Mouse (Mus musculus): ENCODE measurements around the gene Ppp2r5a.
A peak's percentile ranks its signal among the peaks of the same experiment; 100 is the strongest.
"Not testable (repeated sequence)": the region's sequence is repeated elsewhere in the genome, so short reads cannot be mapped to it uniquely, and the experiment has no call there.

Gene Ppp2r5a

DNA sequence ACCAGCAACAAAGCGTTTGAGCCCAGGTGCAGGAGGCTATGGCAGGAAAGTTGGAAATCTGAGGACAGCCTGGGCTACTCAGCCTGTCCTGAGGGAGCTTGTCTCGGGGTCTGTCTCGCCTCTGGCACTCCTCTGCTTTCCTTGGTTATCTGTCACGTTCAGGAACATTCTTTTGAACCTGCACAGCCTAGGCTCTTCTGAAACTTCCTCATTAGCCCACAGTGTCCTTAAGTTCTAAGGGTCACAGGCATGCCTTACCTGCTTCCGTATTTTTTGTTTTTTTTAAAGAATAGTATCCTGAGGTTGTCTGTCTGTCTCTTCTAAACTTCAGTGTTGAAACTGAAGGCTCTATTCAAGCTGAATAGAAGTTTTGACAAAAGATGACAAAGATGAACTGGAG is at the start of gene Ppp2r5a:
Gene Ppp2r5a (minus strand): TSS at position 199 of the 400 bp plus-strand sequence.
- DNase-seq: no peak

DNA sequence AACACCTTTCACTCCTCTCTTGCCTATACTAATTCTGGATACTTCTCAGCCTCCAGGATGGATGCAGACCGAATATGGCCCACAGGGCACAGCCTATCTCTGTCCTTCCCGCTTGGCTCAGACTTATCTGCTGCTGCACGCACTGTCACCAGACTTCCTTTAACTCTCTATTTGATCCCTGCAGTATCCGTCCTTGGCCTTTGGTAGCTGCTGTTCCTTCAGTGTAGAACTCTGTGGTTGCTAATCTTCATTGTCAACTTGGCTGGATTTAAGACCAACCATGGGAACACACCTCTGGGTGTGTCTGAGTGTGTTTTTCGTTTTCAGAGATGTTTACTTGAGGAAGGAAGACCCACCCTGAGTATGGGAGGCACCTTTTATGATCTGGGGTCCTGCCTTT is 47.5 kb upstream of the Ppp2r5a start:
- no peak for DNase-seq

DNA sequence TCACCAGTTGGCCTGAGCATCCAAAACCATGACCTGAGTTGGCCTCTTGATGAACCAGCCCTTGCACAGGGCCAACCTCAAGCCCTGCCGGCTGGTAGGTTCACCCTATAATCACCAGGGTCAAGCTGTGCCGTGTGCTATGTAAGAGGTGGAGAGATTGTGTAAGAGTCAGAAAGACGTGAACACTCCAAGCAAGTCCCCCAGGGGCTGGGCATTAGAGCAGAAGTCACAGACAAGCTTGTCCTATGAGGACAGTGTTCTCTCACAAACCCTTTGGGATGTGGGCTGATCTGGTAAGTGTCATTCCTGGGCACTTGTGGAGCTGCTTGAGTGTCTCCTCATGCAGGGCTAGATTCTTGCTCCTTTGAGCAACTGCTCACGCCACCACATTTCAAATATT is 46.5 kb upstream of the Ppp2r5a start:
- DNase-seq: no peak

DNA sequence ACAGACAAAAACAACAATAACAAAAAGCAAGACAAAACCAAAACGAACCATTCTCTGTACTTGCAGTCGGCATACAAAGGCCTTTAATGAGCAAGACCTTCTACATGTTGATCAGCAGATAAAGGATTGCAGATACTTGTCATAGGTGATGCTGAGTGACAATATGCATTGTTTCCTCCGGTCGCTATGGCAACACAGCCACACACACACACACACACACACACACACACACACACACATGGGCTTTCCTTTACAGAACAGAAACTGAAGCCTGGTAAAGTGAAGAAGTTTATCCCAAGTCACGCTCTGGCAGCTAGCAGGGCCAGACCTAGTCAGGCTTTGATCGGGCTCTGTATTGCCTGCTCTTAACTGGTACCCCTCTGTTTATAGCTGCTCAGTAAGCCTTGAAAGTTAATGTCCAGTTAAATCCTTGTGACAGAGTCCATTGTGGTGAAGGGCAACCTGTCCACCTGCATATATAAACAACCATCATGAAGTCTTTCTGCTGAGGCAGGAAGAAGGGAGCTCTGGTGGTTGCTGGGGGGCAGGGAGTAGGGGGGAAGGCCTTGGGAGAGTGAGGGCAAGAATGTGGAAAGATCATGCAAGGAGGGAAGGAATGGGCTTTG is 44.4 kb upstream of the Ppp2r5a start:
- no peak for DNase-seq

DNA sequence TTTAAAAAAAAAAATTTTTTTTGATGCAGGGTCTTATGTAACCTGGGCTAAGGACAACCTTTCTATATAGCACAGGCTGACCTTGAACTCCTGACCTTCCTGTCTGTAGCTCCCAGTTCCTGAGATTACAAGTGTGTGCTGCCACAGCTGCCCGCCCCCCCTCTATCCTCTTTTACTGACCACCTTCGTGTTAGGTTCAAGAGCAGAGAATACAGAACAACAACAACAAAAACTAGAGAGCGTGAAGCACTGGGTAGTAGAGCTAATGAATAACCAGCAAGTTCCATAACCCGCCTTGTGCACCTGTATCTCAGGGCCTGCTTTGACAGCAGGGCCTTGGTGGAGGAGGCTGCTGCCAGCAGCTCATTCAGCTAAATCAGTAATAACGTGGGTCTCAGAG is 43.2 kb upstream of the Ppp2r5a start:
- no peak for DNase-seq

DNA sequence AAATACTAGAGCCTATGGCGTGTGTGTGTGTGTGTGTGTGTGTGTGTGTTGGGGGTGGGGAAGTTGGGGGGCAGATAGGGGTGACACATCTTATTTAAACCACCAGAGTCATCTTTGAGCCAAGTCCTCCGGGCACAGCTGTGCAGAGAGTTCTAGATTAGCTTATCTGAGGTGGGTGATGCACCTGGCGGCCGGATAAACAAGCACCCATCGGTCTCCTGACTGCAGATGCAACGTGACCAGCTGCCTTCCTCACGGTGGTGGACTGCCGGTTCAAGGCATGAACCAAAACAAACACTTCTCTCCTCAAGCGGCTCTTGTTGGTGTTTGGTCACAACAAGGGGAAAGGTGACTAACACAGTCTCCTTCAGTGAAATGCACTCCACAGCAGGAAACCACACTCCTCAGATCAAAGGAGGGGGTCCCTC is 42.8 kb upstream of the Ppp2r5a start:
- no peak for DNase-seq

DNA sequence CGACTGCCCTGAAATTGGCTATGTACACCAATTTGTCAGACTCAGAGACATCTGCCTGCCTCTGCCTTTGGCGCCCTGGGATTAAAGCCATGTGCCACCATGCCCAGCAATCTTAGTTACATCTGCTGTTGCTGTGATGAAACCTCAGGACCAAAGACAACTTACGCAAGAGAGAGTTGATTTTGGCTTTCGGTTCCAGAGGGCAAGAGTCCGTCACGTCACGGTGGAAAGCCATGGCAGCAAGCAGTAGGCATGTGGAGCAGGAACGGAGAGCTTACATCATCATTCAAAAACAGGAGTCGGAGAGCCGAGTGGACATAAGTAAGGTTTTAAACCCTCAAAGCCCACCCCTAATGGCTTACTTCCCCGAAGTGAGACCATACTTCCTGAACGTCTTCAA is 42.3 kb upstream of the Ppp2r5a start:
- no peak for DNase-seq

DNA sequence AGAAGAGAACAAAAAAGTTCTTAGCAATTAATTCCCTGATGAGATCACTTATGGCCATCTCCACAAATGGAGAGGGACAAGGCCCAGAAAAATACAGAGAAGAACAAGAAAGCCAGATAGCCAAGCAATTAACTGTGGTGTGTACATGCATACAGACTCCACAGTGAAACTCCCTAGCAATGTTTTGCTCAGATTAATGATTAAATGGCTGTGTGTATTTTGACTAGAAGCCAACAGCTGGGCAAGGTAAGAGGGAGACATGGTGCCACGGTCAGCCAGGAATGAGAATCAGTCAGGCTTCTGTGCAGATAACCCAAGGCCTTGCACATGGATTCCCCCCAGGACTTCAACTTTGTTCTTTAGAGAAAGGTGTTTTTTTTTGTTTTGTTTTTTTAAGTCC is 41.4 kb upstream of the Ppp2r5a start:
- no peak for DNase-seq

DNA sequence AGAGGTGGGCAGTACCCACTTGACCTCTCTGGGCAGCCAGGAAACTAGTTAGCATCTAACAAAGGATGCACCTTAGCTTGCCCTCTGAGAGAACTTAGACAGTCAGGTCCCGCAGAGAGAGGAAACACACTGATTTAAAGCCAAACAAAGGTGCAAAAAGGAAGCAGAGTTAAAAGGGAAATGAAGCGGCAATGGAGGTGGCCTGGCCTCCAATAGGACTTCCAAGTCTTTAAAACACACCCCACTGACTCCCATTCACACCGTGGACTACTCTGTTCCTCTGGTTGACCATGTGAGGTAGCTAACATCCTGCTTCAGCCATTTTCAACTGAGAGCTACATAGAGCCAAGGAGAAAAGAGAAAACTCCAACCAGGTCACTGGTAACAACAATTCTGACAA is 35.9 kb upstream of the Ppp2r5a start:
- DNase-seq: no peak

DNA sequence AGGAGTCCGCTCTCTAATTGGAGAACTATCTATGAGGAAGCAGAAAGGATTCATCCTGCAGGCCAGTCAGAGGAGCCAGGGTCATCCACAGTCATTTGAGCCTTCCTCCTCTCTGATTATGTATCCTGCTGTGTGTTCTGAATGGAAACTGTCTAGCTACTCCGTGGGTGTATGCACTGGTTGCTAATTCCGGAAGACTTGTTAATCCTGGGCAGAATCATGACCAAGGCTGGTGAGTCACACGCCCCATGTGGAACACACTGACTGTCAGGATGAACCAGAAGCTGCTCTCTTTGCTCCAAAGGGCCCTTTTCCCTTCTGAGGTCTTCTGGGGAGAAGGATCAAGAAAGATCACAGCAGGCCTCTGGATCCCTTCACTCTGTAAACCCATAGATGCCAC is 35.5 kb upstream of the Ppp2r5a start:
- no peak for DNase-seq

DNA sequence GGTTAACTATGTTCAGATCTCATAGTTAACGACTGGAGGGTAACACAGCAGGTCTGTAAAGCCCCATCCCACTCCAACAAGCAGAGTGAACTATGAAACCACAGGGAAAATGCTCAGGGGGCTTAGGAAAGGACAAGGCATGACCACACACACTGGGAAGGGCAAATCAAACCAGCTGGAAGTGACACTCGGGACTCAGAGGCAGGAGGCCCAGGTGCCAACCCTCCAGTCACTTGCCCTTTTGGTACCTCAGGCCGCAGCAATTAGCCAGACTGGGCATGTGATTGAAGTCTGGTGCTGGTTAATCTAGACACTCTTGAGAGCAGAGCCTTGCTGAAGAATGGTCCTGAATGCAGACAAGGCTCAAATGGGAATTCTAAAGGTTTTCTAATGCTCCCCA is 33.6 kb upstream of the Ppp2r5a start:
- no peak for DNase-seq

DNA sequence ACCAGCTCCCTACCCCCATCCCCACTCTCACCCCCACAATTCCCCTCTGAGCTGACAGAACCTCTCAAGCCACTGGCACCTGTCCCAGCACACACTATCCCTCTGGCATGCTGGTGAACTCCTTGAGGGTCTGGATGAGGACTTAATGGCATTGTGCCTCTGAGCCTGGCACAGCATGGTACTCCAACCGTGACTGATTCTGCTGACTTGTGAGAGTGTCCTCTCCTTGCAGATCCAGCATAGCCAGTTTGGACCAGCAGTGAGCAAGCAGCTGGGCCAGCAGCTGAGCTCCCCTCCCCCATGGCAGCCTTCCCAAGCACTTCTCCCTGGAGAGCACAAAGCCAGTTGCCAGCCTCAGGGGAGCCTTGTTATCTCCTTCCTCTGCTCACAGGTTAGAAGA is 32.3 kb upstream of the Ppp2r5a start:
- DNase-seq: peak; percentile 67 to 69

DNA sequence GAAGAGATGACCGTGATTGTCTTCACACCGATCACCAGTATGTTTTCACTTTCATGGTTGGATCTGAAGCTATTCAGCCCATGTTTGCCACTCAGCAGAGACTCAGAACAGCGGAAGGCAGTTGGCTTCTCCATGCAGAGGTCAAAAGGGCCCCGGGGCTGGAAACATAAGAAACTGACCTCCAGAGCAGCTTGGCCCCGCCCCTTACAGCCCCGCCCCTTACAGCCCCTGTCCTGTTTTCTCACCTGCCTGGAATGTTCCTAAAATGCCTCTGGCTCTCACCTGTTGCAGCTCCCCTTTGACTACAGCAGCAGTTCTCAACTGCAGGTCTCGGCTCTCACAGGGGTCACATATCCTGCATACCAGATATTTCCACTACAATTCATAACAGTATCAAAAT is 29.5 kb upstream of the Ppp2r5a start:
- no peak for DNase-seq

DNA sequence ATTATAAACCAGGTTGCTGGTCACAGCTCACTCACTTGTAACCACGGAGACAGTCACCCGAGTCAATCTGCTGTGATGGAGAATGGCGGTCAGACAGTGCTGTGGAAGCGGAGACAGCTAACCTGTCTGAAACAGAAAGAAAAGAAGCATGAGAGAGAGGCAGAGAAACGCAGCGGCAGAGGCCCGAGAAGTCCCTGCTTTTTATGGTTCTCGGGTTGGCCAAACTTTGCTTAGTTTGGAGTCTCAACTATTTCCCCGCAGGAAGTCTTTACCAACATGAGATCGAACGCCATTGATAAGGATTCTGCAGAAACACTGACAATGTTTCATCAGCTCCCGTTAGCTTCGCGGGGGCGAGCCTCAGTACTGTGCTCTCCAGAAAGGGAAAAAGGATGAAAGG is 29.0 kb upstream of the Ppp2r5a start:
- no peak for DNase-seq

DNA sequence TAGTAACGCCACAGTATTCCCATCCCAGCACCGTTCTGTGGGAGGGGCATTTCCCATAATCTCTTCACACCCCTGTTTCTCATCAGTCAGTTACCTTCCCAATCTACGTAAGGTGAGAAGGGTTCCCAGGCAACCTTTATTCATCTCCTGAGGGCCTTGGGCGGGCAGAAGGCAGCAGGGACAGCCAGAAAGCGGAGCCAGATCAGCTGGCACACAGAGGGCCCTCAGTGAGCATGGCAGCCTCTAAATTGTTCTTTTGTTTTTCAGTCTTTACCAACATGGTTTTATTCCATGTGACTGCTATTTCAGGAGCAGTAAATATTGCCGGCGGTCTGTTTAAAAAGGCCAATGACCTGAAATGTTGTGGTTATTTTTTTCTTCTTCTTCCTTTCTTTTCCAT is 27.0 kb upstream of the Ppp2r5a start:
- peak; percentile 37 to 44 for DNase-seq

DNA sequence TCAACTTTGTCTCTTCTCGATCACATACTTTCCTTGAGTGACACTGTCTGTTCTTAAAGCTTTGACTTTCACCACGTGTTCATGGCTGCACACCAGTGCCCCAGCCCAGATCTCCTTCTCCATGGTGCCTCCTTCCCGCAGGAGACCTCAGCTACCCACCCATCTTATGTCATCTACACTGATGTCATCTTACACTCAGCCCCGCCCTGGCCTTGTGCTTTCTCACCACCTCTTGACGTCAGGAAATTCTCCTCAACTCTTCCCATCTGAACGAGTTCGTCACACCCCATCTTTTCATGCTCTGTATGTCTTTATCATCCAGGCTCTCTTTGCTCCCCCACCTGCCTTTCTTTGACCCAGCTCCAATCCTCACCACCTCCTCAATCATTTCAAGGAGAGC is 22.8 kb upstream of the Ppp2r5a start:
- no peak for DNase-seq

DNA sequence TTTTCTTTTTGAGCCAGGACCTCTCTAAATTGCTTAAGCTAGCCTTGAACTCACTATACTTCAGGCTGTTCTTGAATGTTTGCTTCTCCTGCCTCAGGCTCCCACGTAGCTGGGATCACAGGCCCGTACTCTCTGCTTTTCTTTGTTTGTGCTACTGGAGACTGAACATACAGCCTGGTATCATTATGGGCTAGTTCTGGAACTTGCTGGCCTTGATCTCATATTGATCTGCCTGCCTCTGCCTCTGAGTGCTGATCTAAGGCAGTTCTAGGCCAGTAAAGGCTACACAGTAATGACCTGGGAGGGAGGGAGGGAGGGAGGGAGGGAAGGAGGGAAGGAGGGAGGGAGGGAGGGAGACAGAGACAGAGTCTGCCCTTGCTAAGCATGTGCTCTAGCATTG is 20.1 kb upstream of the Ppp2r5a start:
- no peak for DNase-seq

DNA sequence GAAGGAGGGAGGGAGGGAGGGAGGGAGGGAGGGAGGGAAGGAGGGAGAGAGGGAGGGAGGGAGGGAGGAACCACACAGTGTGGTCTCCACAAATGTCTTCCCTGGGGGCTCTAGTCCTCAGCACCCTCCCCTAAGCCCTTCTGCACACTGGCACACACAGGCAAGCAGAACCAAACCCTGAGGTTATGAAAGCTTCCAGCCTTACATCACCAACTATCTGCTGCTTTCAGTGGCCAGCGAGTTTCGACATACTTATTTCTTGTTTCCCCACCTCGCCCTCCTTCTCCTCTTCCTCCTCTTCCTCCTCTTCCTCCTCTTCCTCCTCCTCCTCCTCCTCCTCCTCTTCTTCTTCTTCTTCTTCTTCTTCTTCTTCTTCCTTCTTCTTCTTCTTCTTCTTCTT is 19.6 kb upstream of the Ppp2r5a start:
- not testable (repeated sequence) for DNase-seq

DNA sequence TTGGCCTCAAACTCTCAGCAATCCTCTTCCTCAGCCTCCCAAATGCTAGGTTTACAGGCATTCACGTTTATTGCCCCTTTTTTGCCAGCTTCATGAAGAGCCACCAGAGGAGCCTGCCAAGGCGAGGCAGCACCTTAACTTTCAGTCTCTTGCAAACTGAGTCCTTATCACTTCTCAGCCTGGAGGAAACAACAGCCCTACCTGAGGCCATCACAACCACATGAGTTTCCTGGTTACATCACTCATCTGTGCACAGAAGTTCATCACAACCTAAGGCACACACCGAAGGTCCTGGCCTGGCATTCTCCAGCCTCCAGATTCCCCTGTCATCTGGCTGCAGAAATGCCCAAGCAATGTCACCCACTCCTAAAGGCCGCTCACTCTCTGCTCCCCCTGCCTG is 19.1 kb upstream of the Ppp2r5a start:
- no peak for DNase-seq

DNA sequence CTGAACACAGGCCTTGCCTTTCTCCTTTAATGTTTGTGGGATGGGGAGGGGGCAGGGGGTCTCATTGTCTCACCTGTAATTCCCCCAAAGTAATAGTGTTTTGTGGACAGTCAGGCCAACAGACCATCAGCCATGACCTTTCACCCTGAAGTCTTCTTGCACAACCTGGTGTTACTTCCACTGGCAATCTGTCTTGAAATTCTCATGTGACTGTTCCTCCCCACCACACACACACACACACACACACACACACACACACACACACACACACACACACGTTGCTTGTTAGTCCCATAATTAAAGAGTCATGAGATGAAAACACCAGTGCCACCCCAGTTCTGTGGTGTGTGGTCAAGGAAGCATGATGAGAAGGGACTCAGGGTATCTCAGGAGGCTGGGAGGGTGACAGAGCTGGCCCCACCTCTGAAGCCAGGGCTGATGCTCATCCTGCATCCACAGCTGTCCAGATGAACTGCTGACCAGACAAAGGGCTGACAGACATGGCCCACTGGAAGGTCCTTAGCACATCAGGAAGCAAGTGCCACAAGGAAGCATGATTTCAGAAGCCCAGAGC is 18.4 kb upstream of the Ppp2r5a start:
- DNase-seq: no peak

DNA sequence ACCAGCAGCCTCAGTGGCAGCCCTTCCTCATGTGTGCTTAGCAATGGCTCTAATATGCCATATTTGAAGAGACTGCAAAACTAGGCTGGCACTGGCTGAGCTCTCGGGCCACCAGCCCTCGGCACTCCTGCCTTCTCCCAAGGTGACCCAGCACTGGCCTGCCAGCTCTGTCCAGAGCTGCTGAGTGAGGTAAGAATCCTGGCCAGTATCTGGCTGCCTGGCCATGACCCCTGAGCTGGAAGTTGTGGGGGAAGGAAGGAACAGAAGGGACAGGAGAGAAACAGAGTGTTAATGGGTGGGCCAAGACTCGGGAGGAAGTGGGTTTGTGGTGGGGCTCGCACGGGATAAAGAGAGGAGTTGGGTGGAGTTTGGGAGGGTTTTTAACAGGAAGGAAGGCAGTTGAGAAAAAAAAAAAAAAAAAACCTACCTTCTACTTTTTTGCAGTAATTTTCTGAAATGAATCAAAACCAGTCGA is 17.9 kb upstream of the Ppp2r5a start:
- DNase-seq: no peak

DNA sequence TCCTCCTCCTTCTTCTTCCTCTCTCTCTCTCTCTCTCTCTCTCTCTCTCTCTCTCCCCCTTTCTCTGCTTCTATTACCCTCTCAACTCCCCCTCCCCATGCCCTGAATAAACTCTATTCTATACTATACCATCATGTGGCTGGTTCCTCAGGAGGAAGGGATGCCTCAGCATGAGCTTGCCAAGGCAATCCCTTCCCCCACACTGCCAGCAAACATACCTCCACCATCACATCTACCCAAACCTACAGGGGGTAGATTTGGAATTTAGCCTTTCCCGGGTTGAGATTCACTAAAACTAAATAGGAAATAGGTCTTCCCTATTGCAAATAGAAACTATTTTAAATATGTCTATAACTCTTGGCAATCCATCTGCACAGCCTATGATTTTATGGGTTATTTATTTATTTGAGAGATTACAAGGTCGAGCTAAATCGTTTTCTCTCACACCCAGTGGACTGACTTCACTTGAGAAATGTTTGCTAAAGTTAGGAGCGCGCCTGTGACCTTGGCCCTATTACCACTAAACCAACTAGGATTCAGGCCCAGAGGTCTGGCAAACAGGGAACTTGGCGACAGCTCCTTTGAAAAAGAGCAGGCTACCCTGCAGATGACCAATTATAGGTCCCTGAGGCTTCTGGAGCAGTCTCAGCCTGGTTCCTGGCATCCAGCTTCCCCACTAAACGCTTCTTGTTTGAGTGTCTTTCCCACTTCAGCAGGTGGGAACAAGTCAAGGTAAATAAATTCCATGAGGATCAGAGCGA is 17.1 kb upstream of the Ppp2r5a start:
- DNase-seq: no peak

DNA sequence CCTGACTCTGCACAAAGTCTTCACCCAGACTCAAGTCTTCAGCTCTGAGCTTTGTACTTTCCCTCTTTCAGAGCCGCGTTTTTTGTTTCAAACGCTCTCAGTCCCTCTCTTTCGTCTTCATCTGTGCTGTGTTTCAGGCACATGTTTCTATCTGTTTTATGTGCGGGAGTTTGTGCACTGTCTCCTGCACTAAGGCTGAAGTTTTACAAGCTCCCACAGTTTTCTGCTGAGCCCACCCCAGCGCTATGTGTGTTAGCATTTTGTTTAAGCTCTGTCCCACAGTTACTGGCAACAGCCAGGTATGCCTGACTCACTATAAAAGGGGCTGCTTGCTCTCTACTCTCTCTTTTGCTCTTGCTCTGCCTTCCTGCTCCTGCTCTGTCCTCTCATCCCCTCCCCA is 16.3 kb upstream of the Ppp2r5a start:
- DNase-seq: no peak

DNA sequence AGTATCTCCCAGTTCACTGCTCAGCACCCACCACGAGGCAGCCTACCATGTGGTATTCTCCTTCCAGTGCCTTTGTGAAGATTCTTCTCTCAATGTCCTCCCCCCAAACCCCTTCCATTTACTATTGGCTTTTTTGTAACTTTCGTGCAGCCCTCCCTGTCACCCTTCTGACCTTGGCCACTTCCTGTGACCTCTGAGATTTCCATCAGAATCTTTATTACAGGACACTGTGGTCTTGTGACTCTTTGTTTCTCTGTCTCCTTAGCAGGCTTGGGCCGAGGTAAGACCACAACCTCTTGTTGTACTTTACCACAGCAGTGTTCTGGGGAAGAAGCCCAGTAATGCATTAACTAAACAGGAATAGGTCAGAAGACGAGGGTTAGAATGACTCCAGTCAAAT is 15.9 kb upstream of the Ppp2r5a start:
- no peak for DNase-seq
